Mouse (Mus musculus) right cerebral cortex, postnatal 36 days (tissue): ENCODE measurements at regions not wholly inside any gene's neighbourhood (a gene's known extent, or its start where the extent isn't known, plus 50 kb on each side); places are given as distances from the start of the nearest gene placed in this dataset.

Experiments used
- DNase-seq, 2 experiments: peaks; one replicate each; pipeline ENCODE4 v3.0.0; 2022; ENCODE audit warnings: low spot score in 2 of 2, mixed read lengths in 1 of 2

- DNase-seq = no peak
Measured at GRCm38 (mm10) chr12:7662027-7662426, 315.4 kb upstream of the Apob start.

- DNase-seq = no peak
Measured at GRCm38 (mm10) chr12:7670114-7670513, 307.3 kb upstream of the Apob start.

- DNase-seq = no peak
Measured at GRCm38 (mm10) chr12:7670561-7670960, 306.9 kb upstream of the Apob start.

DNA sequence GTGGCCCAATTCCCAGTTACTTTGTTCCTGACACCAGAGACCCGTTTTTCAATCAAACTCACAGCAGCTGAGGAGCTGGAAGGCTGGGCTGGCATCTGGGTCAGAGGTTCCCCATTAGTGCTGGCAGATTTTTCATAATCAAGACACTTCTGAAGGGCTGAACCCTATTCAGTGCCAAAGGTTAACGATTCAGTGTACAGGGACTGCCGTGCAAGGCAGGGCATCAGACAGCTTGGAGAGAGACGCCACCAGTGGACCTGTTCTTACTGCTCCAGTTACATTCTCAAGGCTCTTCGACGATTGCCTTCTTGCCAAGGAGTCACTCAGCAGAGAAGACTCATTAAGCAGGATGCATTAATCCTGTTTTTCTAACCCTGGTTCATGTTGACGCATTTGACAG, 285.5 kb upstream of the Apob start:
- no peak for DNase-seq

GRCm38 (mm10) chr12:7698324-7698944, 279.0 kb upstream of the Apob start:
- DNase-seq = no peak

- DNase-seq = no peak
Measured at GRCm38 (mm10) chr12:7709102-7709501, 268.3 kb upstream of the Apob start.

DNA sequence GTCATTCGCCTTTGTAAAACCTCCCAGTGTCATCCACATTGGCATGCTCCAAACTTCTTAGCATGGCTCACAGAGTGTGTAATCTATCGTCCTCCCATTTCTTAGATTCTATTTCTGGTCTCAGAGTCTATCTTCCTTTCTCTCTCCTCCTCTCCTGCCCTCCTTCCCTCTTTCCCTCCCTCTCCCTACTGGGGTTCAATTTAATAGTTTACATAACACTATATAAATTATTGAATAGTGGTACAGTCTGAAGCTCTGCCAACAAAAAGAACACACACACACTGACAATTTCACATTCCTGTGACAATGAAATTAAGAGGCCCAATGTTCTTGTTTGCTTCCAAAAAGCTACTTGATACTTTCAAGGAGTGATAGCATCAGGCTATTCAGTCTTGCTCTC, 267.6 kb upstream of the Apob start:
- DNase-seq = no peak

GRCm38 (mm10) chr12:7715091-7715490, 262.4 kb upstream of the Apob start:
- DNase-seq = no peak

- DNase-seq = no peak
Measured at GRCm38 (mm10) chr12:7718556-7718955, 258.9 kb upstream of the Apob start.

DNA sequence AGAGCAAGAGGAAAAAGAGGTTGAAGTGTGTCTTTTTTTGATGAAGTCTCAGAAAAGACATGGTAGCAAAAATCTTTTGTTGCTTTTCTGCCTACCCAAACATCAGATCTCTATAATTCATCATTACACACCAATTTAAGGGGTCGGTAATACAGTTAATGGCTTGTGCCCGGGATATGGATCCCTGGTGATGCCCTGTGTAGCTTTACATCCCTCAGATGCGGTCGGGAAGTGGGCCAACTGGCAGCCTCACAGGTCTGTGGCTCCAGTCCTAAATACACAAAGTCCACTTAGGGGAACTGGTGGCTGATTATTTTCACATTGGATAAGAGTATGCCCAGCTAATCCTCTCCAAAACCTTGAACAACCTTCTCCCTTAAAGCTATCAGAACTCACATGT, 258.4 kb upstream of the Apob start:
- DNase-seq = no peak

- DNase-seq = no peak
Measured at GRCm38 (mm10) chr12:7724992-7725391, 252.5 kb upstream of the Apob start.

GRCm38 (mm10) chr12:7738020-7738419, 239.4 kb upstream of the Apob start:
- no peak for DNase-seq

- DNase-seq = no peak
Measured at GRCm38 (mm10) chr12:7738629-7739351, 238.7 kb upstream of the Apob start.

DNA sequence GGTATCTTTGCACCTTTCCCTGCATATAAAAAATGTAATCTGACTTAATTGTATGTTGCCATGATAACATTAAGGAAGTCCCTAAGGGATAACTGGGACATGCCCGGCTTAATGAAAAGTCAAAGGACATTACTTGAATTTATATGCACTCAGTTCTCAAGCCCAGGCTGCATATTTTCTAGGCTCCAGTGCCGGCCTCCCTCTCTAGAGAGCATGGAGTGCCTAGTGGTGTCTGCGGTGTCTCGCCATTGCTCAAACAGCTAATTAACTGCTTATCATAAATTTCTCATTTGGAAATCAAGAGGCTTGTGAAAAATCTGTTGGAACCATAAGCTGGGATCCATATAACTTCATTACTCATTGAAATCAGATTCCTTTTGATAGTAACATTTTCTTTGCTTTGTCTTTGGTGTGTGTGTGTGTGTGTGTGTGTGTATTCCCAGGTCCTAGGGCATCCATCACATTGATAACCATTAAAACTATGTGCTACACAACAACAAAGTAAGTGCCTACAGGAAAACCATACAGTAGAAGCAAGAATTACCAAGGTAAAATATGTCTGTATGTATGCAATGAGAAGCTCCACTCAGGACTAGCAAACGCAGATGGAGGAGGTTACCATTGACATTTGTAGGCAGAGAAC, 238.0 kb upstream of the Apob start:
- DNase-seq = no peak

DNA sequence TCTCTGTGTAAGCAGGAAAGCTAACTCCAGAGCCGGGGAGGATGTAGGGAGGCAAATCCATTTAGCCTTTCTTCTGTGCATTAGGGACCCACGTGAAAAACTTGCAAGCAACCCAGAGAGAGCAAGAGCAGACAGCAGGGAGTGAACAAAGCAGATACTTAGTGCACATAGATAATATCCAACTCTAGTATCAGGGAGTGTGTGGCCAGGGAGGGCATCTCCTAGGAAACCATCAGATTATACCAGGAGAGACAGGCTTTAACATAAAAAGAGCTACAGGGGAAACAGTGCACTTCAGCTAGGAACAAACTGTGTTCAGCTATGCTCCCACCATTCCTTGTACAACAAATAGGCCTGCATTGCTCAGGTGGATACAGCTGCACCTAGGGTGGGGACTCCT, 230.7 kb upstream of the Apob start:
- DNase-seq = no peak

GRCm38 (mm10) chr12:7749319-7750238, 227.9 kb upstream of the Apob start:
- no peak for DNase-seq

DNA sequence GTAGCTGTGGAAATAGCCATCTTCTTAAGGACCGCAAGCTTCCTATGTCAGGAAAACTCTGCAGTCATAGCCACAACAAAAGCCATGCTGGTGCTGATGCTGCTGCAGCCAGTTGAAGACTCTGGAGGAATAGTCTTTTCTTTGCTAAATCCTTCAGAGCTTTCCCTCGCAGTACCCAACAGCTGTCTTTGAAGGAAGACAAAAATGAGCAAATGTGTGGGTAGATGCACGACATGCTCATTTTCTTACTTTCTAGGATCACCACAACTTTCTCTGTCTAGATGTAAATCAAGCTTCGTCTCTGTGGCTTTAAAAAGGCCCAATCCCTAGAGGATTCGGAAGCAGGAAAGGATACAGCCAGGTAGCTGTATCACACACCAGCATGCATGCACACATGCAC, 222.6 kb upstream of the Apob start:
- peak in 1 of 2 experiments; percentile 36 for DNase-seq

DNA sequence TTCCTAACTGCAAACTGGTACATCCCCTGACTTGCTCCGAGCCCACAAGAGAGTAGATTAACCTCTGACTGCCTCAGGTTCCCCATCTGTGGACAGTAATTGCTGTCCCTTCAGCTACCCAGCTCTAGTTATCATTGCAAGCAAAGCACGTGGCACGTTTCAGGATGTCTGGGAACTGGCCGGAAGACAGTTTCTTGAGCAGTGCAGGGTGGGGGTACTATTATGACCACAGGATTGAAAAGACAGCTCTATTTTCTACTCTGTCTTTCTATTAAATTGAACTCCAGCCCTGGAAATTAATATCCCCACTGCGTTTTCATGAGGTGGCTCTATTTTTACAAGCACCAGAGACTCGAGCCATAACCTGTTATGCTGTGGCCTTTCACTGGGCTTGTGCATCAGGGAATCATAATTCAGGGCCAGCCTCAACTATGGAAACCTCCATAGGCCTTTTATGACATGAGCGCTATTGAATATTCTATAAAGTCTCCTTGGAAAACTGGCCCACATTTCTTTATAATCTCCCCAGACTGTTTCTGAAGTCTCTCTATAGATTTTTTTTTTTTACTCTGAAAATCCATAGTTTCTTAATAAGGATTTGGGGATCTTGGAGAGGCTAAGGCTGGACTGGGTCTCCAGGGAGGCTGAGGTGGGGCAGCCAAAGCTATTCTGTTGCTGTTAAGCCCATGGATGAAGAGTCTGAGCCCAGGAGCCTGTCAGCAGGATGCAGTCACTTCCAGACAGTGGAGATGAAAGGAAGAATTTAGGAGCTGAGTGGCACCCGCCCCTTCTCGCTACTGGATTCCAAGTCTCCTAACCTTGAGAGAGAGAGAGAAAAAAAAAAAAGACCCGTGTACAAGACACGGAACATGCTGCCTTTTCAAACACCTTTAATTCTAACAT, 212.4 kb upstream of the Apob start:
- no peak for DNase-seq

- DNase-seq = no peak
Measured at GRCm38 (mm10) chr12:7774127-7774526, 203.3 kb upstream of the Apob start.

DNA sequence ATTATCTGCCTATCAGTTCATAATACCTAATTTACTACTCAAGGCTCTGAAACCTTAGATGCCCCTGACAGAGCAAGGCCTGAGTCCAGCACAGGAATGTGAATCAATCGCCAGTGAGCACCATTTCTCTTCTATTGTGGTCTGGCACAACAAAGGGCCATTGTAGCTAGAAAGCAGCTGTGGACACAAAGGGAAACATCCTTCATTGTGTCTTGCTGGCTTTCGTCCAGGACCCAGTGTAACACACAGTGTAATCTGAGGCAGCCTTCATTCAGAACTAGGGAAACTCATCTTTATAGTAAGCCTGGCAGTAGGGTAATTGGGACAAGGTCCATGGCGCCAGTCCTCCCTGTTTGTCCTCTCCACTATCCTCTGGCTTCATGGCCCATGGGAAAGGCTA, 201.1 kb upstream of the Apob start:
- peak in 1 of 2 experiments; percentile 18 for DNase-seq
